Mouse (Mus musculus): ENCODE results near the gene Ccl11. TPM values are rescaled to one million over a fixed set of nuclear protein-coding genes. Genes with fewer than 3 reads are reported as not detected.

Gene Ccl11
- 0.19 and 0.86 TPM in 2 replicates for polyA plus RNA-seq (2016; fragmentation: Nextera tagmentation; extraction: Ambion mirVana)

DNA sequence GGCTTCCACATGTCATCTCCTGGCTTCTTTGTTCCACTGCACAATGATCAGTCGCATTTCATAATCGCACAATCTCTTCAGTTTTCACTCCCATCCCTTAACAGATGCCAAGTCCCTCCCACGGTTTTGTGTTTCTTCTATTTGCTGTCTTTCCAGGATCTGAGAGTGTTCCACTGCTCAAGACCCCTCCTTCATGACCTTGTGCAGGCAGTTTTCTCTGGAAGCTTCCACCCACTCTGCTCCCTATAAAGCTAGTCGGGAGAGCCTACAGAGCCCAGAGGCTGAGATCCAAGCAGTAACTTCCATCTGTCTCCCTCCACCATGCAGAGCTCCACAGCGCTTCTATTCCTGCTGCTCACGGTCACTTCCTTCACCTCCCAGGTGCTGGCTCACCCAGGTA, at the start of gene Ccl11:
TSS of gene Ccl11 (plus strand) at position 178 of the 400 bp plus-strand sequence.
- Histone ChIP-seq H3K27me3 (no peaks in the 10 kb centered on the region), H3K4me2 (replicated peaks) (no peak within 1 kb of the TSS), H3K9me3 (replicated peaks) (no peaks in the 10 kb centered on the region), H3K4me1 (no peaks in the 10 kb centered on the region), H3K9ac (no peak within 1 kb of the TSS), H3K36me3 (no peaks in the 10 kb centered on the region), H3K27ac (no peak within 1 kb of the TSS), H3K4me3 (no peak within 1 kb of the TSS)
- ATAC-seq (ENCODE audit: low FRiP score), result no peak
- 79% methylated on average over 6 of the region's 6 CpGs for WGBS

DNA sequence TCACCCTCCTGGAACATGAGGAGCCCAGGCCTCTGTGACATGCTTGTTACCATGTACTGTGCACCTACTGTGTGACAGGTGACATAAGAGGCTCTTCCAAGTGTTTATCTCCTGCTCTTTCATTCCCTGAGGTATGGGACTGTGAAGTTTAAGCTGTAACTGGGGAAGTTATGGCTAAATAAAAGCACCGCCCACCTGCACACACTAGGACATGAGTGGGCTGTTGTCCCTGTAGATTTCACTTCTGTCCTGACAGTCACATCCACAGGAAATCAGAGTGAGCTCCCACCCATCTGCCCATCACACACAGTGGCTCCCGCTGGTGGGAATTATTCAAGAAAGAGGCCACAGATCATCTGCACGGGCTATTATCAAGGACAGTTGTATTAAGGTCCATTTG, 47.5 kb upstream of the Ccl11 start:
- no peak overlapping the region for H3K27ac ChIP-seq

DNA sequence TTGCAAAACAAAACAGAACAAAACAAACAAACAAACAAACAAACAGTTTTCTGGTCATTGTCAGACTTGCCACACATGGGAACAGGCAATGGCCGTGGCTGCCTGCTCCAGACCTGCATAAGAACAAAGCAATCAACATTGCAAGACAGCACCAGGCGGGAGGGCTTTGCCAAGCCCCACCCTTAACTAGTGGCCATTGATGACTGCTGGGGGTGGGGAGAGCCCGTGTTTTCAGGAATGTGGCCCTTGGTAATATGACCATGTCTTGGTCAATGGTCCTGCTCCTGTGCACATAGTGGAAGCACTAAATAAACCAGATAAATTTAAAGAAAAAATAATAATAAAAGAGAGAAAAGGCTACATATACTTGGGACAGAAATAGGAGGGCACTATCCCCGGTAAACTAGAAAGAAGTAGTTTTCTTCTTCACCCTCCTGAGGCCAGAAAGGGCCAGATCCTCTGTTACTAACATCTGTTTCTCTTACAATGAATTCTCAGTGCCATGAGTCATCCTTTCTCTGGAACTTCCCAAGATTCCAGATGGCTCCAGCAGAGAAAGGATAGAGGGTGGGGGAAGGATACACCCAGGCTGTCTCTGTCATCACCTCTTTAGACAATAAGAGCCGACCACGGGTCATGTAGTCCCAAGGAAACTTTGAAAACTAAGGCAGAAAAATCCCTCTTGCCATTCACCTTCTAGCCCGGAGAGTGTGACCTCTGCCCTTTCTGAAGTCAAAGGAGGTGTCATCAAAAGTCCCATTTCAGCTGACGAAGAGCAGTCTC, 46.0 kb upstream of the Ccl11 start:
- Histone ChIP-seq H3K27me3 (no peaks in the 10 kb centered on the region), H3K4me1 (0 out of 2 replicates have a peak, but pooled peaks cover 8% of the 10 kb centered on the region), H3K36me3 (no peaks in the 10 kb centered on the region), H3K4me2 (replicated peaks) (no peak overlapping the region), H3K9me3 (replicated peaks) (no peaks in the 10 kb centered on the region), H3K4me3 (no peak overlapping the region), H3K27ac (no peak overlapping the region), H3K9ac (no peak overlapping the region)
- no peak for ATAC-seq (ENCODE audit: low FRiP score)
- WGBS, result 42% methylated on average over 8 of the region's 8 CpGs

More for the DNA sequence above, 47.5 kb upstream of the Ccl11 start:
- WGBS, result 93% methylated on average over 3 of the region's 3 CpGs
- H3K36me3 ChIP-seq, result no peaks in the 10 kb centered on the region
- ATAC-seq (ENCODE audit: low FRiP score), result no peak
- H3K27me3 ChIP-seq, result no peaks in the 10 kb centered on the region
- H3K9ac ChIP-seq, result no peak overlapping the region
- H3K4me1 ChIP-seq, result 0 out of 2 replicates have a peak, but pooled peaks cover 8% of the 10 kb centered on the region
- H3K4me3 ChIP-seq, result no peak overlapping the region
- H3K9me3 ChIP-seq (replicated peaks), result no peaks in the 10 kb centered on the region
- no peak overlapping the region for H3K4me2 ChIP-seq (replicated peaks)

DNA sequence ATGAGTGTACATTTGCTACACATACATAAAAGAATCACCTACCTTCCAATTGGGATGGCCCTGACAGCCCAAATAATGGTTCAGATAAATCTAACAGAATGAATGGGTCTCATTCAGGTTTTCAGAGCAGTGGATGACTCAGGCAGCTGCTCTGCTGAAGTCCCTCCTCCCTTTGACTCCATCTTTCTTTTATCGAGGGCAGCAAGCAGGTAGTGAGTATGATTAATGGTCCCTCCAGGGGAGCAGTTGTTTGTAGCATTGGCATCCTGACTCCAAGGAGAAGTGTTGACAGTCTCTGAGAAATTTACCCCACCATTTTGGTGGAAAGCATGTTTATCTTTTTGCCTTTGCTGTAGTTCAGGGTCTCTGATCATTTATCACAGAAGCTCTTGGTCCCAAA, 43.9 kb upstream of the Ccl11 start:
- no peak for ATAC-seq (ENCODE audit: low FRiP score)
- H3K36me3 ChIP-seq, result no peaks in the 10 kb centered on the region
- no peak overlapping the region for H3K4me2 ChIP-seq (replicated peaks)
- H3K4me3 ChIP-seq, result no peak overlapping the region
- no peak overlapping the region for H3K27ac ChIP-seq
- H3K9me3 ChIP-seq (replicated peaks), result no peaks in the 10 kb centered on the region
- WGBS, result 44% methylated on average over 1 of the region's 1 CpGs
- H3K27me3 ChIP-seq, result no peaks in the 10 kb centered on the region
- no peaks in the 10 kb centered on the region for H3K4me1 ChIP-seq
- H3K9ac ChIP-seq, result no peak overlapping the region

DNA sequence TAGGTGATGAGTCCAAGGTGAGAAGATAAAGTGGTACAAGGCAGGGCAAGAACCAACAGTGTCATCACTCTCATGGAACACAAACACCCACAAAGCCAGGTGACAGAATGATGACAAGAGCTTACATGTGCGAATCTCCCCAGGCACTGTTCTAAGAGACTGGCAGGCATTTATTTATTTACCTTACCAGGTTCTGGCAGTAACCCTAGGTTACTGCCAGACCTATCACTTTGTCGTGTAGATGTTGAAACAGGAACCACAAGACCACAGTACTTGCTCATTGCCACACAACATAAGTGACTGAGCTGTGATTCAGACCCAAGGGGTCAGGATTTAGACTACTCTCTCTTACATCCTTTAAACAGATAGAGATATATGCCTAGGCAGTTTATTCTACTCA, 42.6 kb upstream of the Ccl11 start:
- no peak overlapping the region for H3K4me2 ChIP-seq (replicated peaks)
- no peak overlapping the region for H3K27ac ChIP-seq
- H3K36me3 ChIP-seq, result no peaks in the 10 kb centered on the region
- ATAC-seq (ENCODE audit: low FRiP score), result no peak
- H3K9me3 ChIP-seq (replicated peaks), result no peaks in the 10 kb centered on the region
- no peaks in the 10 kb centered on the region for H3K4me1 ChIP-seq
- H3K27me3 ChIP-seq, result no peaks in the 10 kb centered on the region
- no peak overlapping the region for H3K4me3 ChIP-seq
- H3K9ac ChIP-seq, result no peak overlapping the region
- 64% methylated on average over 2 of the region's 2 CpGs for WGBS

DNA sequence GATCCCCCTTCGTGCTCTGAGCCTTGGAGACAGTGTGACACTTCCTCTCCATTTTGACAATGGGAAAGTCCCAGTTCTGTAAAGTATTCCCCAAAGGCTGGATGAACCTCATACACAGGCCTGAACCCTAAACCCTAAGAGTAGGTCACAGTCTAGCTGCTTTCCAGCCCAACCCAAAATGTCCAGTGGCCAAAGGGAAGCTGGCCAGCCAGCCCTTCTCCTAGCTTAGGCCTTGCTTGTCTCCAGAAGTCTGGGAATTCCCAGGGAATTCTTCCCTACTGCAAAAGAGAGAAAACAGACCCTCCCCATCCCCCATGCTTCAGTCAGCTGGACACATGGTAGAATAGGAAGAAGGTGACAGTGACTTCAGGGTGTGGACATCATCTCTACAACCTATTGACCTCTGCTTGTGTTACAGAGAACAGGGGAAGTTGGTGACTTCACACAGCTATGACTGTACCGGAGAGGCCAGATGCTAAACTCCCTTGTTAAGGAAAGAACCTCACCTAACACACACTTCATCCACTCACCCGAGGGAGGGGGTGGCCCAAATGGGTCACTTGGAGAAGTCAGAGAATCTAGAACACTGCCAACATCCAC, 41.3 kb upstream of the Ccl11 start:
- Histone ChIP-seq H3K4me1 (no peaks in the 10 kb centered on the region), H3K27ac (no peak overlapping the region), H3K9me3 (replicated peaks) (no peaks in the 10 kb centered on the region), H3K4me2 (replicated peaks) (no peak overlapping the region), H3K36me3 (no peaks in the 10 kb centered on the region), H3K27me3 (no peaks in the 10 kb centered on the region), H3K4me3 (no peak overlapping the region), H3K9ac (no peak overlapping the region)
- ATAC-seq (ENCODE audit: low FRiP score), result no peak
- WGBS, result 82% methylated on average over 3 of the region's 3 CpGs

DNA sequence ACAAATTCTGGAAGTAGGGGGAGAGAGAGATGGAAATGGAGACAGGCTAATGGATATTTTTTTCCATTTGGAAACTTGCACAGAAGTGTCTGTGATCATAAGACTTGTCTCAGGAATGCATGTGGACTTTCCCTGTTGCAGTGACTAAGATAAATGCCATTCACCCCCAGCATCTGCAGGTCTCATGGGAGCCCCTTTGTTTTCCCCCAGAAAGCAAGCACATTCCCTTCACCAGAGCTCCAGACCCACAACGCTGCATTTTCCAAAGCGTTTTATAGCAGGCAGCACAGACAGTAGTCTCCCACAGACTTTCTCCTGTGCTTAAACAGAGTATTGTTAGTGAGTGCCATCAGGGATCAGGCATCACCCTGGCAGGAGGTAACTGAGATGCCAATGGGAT, 38.2 kb upstream of the Ccl11 start:
- 25% methylated on average over 2 of the region's 2 CpGs for WGBS
- Histone ChIP-seq H3K4me2 (replicated peaks) (no peak overlapping the region), H3K27me3 (no peaks in the 10 kb centered on the region), H3K27ac (no peak overlapping the region), H3K4me3 (no peak overlapping the region), H3K36me3 (no peaks in the 10 kb centered on the region), H3K9ac (no peak overlapping the region), H3K4me1 (no peaks in the 10 kb centered on the region), H3K9me3 (replicated peaks) (no peaks in the 10 kb centered on the region)
- ATAC-seq (ENCODE audit: low FRiP score), result no peak

DNA sequence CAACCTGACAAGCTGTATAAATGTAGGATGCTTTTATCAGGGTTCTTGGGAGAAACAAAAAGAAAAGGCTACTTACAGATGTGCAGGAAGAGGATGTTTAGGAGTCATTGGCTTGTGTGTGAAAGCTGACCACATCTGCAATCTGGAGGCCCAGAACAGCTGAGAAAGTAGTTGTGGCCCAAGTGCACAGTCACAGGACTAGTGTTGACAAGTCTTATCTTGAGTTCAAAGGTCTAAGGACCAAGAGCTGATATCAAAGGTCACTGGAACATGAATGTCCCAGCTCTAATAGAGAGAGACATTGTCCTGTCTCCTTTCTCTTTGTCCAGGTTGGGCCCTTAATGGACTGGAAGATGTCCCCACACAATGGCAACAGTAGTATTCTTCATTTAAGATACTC, 37.8 kb upstream of the Ccl11 start:
- Histone ChIP-seq H3K4me2 (replicated peaks) (no peak overlapping the region), H3K27me3 (no peaks in the 10 kb centered on the region), H3K4me3 (no peak overlapping the region), H3K4me1 (no peaks in the 10 kb centered on the region), H3K27ac (no peak overlapping the region), H3K9me3 (replicated peaks) (no peaks in the 10 kb centered on the region), H3K9ac (no peak overlapping the region), H3K36me3 (no peaks in the 10 kb centered on the region)
- no peak for ATAC-seq (ENCODE audit: low FRiP score)

DNA sequence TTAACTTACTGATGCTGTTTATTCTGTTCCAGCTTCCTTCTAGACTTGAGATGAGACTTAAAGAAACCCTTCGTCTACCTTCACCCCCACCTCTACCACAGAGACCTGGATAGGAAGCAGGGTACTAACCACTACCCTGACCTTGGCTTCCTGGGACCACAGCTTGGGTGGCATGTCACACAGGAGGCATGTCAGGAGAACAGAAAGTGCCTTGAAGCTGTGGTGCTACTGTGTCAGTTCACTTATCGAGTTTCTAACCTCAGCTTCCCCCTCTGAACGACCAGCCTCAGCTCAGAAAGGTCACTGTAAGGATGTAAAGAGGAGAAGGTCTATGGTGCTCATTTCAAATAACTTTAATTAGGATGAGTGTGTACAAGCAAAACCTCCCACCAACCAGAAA, 36.2 kb upstream of the Ccl11 start:
- H3K9me3 ChIP-seq (replicated peaks), result no peaks in the 10 kb centered on the region
- H3K27me3 ChIP-seq, result no peaks in the 10 kb centered on the region
- no peaks in the 10 kb centered on the region for H3K36me3 ChIP-seq
- no peak overlapping the region for H3K4me2 ChIP-seq (replicated peaks)
- H3K27ac ChIP-seq, result no peak overlapping the region
- no peak for ATAC-seq (ENCODE audit: low FRiP score)
- H3K4me3 ChIP-seq, result no peak overlapping the region
- no peak overlapping the region for H3K9ac ChIP-seq
- WGBS, result 69% methylated on average over 3 of the region's 3 CpGs
- no peaks in the 10 kb centered on the region for H3K4me1 ChIP-seq

DNA sequence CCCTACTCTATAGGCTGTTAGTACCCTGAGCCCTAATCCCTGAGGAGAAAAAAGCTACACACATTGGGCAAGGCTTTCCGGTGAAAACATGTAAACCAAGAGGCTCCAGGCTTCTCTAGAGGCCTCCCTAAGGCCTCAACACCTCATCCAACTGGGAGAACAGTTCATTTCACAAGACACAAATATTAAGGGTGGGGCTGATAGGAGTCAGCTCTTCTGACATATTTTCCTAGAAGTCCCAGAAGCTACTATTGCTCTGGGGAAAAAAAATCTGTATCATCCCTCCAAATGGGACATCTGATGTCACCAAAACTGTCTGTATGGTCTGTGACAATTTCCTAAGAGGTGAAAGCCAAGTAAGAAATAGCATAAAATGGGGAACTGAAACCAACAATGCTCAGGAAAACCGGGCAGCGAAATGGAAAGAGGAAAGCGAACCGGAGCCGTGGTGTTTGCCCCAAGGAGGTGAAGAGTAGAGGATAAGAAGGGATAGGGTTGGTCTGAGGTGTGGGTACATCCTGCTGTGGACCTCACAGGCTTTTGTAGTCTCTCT, 35.0 kb upstream of the Ccl11 start:
- ATAC-seq (ENCODE audit: low FRiP score), result no peak
- no peak overlapping the region for H3K9ac ChIP-seq
- no peaks in the 10 kb centered on the region for H3K4me1 ChIP-seq
- no peak overlapping the region for H3K27ac ChIP-seq
- no peaks in the 10 kb centered on the region for H3K27me3 ChIP-seq
- no peak overlapping the region for H3K4me3 ChIP-seq
- no peaks in the 10 kb centered on the region for H3K36me3 ChIP-seq
- WGBS, result 89% methylated on average over 6 of the region's 6 CpGs
- no peak overlapping the region for H3K4me2 ChIP-seq (replicated peaks)
- H3K9me3 ChIP-seq (replicated peaks), result no peaks in the 10 kb centered on the region

DNA sequence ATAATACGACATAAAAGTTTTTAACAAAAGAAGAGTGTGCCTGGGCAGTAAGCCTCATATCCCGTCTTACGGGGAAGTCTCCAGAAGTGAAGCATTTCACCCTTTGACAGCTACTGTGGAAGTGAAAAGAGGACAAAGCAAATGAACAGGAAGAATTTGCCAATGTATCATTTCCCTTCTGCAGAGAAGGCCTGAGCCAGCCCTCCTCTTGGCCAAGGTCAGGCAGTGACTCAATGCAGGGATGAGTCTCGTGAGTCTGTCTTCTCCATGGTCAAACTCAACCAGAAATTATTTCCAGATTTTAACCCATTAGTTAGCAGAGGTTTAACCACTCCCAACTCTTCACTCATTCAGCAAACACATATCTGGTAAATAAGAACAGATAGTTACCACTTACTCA, 33.9 kb upstream of the Ccl11 start:
- Histone ChIP-seq H3K4me2 (replicated peaks) (no peak overlapping the region), H3K36me3 (no peaks in the 10 kb centered on the region), H3K4me3 (no peak overlapping the region), H3K27ac (no peak overlapping the region), H3K4me1 (no peaks in the 10 kb centered on the region), H3K27me3 (no peaks in the 10 kb centered on the region), H3K9ac (no peak overlapping the region), H3K9me3 (replicated peaks) (no peaks in the 10 kb centered on the region)
- ATAC-seq (ENCODE audit: low FRiP score), result no peak
- 80% methylated on average over 4 of the region's 4 CpGs for WGBS

DNA sequence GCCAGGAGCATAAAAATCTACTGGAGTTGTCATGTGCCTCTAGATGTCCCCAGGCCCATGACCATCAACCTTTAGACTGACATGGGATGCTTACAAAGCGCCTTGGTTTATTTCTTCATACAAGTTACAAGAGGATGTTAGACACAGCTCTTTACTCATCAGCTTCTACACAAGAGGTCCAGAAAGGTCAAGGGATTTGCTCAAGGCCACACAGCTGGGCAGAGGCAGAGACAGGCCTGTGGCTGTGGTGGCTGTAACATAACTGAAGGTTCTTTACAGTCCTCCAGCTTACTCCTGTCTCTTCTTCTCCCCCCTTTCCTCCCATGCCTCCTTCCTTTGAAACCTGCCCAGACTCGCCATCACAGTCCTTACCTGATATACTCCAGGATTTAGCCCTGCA, 27.5 kb upstream of the Ccl11 start:
- Histone ChIP-seq H3K27me3 (no peaks in the 10 kb centered on the region), H3K9ac (no peak overlapping the region), H3K4me2 (replicated peaks) (no peak overlapping the region), H3K4me1 (peaks cover 6% of the 10 kb centered on the region; the same call in 1 of the 2 replicates), H3K27ac (no peak overlapping the region), H3K9me3 (replicated peaks) (no peaks in the 10 kb centered on the region), H3K36me3 (no peaks in the 10 kb centered on the region), H3K4me3 (no peak overlapping the region)
- 78% methylated on average over 2 of the region's 2 CpGs for WGBS
- no peak for ATAC-seq (ENCODE audit: low FRiP score)

DNA sequence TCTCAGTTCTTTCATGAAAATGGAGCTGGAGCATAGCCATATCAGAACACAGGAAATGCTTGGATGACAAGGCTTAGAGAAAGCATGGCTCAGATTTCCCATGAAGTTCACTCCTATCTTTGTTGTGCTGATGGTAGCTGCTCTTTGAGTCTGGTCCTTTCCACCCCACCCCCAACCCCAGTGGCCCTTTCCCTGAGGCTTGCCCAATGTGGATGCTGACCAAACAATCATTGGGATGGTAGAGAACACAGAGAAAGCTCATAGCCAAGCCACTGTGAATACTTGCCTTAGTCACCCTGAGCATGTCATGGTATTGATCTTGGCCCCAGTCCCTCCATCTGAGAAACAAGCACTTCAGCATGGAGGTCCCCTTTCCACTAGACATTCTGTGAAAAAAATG, 25.5 kb upstream of the Ccl11 start:
- H3K27me3 ChIP-seq, result no peaks in the 10 kb centered on the region
- H3K9me3 ChIP-seq (replicated peaks), result no peaks in the 10 kb centered on the region
- H3K27ac ChIP-seq, result no peak overlapping the region
- no peak overlapping the region for H3K9ac ChIP-seq
- no peak overlapping the region for H3K4me3 ChIP-seq
- H3K36me3 ChIP-seq, result no peaks in the 10 kb centered on the region
- no peak overlapping the region for H3K4me2 ChIP-seq (replicated peaks)
- peaks cover 6% of the 10 kb centered on the region; the same call in 1 of the 2 replicates for H3K4me1 ChIP-seq
- ATAC-seq (ENCODE audit: low FRiP score), result no peak

Measured in hindbrain, embryonic 12.5 days (tissue).